Mouse (Mus musculus) lung, postnatal 10 days (tissue): ENCODE data around the gene Draxin.
"Not testable (repeated sequence)": the region's sequence is repeated elsewhere in the genome, so short reads cannot be mapped to it uniquely, and the experiment has no call there.

Experiments
- DNase-seq: peaks from one replicate; pipeline ENCODE4 v3.0.0; 2021

Gene Draxin

DNA sequence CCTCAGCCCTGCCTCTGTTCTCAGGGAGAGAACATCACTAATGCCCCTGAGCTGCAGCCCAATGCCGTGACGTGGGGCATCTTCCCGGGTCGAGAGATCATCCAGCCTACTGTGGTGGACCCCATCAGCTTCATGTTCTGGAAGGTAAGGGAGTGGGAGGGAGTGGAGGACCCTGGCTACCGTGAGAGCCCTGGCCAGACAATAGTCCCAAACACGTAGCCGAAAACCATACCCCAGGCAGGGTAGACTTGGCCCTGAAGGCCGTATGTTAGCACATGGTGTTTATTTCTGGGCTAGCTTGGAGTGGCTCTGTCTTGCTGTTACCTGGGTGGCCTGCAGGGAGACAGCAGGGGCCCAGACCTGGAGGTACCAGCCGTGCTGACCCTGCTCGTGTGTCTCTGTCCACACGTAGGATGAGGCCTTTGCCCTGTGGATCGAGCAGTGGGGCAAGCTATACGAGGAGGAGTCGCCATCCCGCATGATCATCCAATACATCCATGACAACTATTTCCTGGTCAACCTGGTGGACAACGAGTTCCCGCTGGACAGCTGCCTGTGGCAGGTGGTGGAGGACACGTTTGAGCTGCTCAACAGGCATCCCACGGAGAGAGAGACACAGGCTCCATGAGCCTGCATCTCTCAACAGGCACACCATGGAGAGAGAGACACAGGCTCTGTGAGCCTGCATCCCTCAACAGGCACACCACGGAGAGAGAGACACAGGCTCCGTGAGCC, 75.4 kb downstream of the Draxin start:
- DNase-seq = no peak

DNA sequence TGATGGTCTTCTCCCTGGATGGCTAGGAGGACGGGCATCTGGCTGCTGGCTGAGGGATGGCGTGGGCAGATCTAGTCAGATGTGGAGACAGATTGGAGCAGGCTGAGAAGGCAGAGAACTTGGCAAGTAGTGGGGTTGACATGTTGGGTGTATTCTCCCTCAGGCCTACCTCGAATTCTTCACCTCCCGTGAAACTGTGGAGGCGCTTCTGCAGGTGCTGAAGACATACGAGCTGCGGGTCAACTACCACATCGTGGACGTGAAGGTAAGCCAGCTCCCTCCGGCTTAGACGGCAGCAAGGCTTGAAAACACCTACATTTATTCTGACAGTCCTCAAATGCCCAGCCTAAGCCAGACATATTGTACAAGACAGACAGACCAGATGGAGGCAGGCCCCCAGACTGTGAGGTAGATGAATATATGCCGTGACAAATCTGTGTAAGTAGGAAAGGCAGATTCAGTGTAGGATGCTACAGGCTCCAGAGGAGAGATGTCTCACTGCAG, 77.0 kb downstream of the Draxin start:
- no peak for DNase-seq

DNA sequence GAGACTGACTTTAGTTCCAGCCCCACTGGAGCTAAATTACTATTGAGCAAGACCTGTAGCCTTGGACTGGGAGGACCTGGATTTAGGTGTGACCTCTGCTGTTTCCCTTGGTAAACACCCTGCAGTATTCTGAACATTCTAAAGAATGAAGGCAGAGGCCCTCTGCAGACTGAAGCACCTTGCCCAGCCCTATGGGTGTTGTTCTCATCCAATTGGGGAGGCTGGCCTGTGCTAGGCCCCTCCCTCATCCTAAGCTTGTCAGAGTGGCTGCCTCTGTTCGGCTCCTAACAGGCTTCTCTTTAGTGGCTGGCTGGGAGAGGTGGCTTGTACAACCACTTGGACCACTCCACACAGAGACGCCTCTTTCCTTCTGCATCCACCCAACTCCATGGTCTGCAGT, 77.5 kb downstream of the Draxin start:
- no peak for DNase-seq

GRCm38 (mm10) chr4:148051886-148052285, 78.6 kb downstream of the Draxin start:
- DNase-seq = no peak

- no peak for DNase-seq
These were observed 79.3 kb downstream of the Draxin start for GRCm38 (mm10) chr4:148051046-148051776.

GRCm38 (mm10) chr4:148050396-148050914, 80.0 kb downstream of the Draxin start:
- DNase-seq = not testable (repeated sequence)
